Mouse (Mus musculus) cerebellum, adult 9-10 months (tissue): Measurements from ENCODE around the gene Wdr95.
A peak's percentile ranks its signal among the peaks of the same experiment; 100 is the strongest.

Experiments used
- DNase-seq: peaks from one replicate; pipeline ENCODE4 v3.0.0; 2022

The Wdr95 gene

GRCm38 (mm10) chr5:149635556-149635955 lies 107.1 kb downstream of the Wdr95 start:
- DNase-seq, result no peak

GRCm38 (mm10) chr5:149636075-149636920 lies 107.8 kb downstream of the Wdr95 start, which contains the start of gene Hsph1:
Gene Hsph1, minus strand, starts transcription at chr5:149636376.
- DNase-seq, result peak; percentile 99

DNA sequence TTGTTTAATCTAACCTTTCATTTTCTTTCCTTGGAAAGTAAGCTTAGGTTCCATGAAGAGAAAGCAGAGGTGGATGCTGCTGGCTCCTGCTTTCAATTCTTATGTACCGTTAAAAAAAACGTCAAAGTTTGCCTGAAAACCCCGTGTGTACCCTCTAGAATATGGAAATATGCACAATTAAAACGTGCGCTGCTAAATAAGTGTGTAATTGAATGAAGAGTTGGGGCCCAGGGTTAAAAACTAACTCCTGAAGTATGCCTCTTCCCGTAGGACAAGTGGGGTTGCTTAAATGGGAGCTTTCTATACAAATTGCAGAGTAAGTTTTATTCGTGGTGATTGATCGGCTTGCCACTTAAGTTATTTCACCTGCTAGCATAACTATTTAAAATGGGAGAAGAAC lies 108.8 kb downstream of the Wdr95 start:
- peak; percentile 41 for DNase-seq

DNA sequence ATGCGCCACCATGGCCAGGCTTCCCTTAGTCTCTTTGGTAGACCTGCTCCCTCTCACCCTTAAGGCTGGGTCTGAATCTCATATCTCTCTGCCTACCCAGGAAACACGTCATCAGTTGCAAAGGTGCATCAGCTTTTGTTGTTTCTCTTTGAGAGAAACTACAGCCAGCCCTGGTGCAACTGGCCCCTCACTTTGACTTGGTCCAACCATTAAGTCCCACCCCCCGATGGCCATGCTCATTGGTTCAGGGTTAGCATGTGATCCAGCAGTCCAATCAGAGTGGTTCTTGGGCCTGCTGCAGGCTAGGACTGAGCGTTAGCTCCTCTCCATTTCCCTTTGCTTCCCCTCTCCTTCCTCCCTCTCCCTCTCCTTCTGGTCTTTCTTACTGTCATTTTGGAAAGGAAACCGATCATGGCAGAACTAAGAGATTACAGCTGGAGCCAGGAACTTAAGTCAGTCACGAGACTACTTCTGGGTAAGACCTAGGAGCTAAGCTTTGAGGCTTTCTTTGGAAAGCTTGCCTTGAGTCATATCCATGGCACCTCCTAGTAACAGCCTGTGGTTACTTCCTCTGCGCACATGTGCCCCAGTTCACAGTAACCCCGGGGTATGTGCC lies 112.9 kb downstream of the Wdr95 start:
- no peak for DNase-seq

GRCm38 (mm10) chr5:149642366-149642765 lies 113.9 kb downstream of the Wdr95 start:
- DNase-seq, result no peak

- no peak for DNase-seq
Observed at GRCm38 (mm10) chr5:149642783-149643509, 114.5 kb downstream of the Wdr95 start.

DNA sequence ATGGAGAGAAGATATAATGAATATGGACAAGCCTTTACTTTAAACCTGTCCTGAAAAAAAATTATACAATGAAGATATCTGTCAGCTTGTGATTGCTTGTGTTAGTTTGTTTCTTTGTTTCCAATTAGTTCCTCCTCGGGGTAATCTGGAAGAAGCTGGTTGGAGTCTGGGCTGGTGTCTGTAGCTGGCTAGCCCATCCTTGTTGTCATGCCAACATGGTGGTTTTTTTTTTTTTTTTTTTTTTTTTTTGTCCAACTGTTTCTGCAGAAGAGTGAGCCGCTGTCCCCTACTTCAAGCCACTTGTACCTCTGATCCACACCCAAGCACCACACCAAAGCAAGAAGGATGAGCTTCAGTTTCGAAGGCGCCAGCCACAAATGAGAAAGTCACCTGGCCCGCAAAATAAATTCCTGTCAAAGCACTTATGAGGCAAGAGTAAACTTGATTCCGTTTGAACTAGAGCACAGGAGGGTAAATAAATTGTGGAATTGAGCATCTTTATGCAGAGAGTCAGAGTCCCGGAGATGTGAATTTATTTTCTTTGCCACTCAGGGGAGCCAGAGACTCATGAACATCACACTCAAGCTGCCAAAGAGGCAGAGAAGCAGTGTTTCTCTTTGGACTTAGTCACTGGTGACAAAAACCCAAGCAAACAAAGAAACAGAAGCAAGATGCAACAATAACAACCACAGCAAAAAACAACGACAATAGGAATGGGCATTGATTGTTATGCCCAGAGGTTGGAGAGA lies 119.1 kb downstream of the Wdr95 start:
- DNase-seq, result no peak

DNA sequence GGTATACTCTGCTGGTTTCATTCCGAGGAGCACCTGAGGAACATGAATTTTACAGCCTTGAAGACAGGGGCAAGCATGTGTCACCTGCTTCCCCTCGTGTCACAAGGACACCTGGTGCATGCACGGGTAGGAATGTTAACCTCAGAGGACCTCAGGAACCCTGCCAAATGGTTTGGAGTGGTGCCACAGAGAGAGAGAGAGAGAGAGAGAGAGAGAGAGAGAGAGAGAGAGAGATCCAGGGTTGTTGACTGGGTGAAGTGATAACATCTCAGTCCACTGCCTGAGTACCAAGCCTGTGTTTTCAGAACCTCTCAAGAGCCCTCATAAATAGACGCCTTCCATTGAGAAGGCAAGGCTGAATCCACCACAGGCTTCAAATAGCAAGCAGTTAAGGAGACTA lies 119.7 kb downstream of the Wdr95 start:
- no peak for DNase-seq

GRCm38 (mm10) chr5:149648895-149649406 lies 120.5 kb downstream of the Wdr95 start:
- no peak for DNase-seq

- no peak for DNase-seq
Observed at GRCm38 (mm10) chr5:149649499-149650178, 121.2 kb downstream of the Wdr95 start.

DNA sequence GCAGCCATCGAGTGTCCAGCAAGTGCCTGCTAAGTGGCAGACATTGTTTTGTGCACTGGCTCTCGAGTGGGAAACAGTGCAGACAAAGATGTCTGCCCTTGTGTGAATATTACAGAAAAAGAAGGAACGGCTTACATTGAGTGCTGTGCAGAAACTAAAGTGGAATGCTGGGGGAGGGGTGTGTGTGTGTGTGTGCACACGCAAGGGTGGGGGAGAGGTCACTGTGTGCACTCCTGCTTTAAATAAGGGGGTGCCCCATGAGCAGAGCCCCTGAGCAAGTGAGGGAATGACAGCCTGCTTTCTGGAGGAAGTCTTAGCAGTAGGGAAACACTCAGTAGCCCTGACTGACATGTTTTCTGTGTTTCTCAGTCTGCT lies 121.7 kb downstream of the Wdr95 start:
- DNase-seq, result no peak

DNA sequence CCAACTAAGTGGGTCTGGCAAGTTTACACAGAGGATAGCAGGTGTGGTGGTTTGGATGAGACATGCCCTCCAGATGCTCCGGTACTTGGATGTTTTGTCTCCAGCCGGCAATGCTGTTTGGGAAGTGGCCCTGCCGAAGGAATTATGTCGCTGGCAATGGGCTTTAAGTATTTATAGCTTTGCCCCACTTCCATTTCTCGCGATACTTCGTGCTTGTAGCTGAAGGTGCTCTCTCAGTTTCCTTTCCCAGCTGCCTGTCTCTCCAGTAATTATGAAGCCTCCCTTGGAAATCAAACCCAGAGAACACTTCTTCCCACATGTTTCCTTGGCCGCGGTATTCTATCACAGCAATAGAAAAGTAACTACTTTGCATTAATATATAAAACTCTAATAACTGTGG lies 127.2 kb downstream of the Wdr95 start:
- DNase-seq, result no peak

DNA sequence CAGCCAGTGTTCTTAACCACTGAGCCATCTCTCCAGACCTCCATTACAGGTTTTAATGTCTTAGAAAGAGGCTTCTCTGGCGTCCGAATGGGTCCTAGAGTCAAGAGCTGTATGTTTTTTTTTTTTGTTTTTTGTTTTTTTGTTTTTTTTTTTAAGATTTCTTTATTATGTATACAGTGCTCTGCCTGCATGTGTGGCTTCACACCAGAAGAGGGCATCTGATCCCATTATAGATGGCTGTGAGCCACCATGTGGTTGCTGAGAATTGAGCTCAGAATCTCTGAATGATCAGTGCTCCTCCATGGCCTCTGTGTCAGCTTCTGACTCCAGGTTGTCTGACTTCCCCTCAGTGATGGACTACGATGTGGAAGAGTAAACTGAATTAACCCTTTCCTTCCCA lies 129.5 kb downstream of the Wdr95 start:
- DNase-seq, result no peak

- DNase-seq, result no peak
Observed at GRCm38 (mm10) chr5:149658741-149659413, 130.4 kb downstream of the Wdr95 start.

DNA sequence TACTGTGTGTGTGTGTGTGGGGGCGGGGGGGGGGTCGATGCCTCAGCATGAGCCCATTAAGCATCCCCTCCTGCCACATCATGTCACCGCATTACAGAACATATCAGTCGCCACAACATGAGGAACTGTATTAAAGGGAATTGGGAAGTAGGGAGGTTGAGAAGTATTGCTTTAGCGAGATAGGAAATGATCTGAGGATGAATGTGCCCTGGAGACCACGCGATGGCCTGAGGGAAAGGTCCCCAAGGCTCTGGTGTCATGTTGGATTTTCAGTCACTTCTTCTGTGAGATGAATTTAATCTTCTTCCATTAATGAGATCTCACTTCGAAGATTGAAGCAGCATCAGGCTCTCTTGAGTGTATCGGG lies 130.9 kb downstream of the Wdr95 start:
- no peak for DNase-seq

GRCm38 (mm10) chr5:149661428-149661827 lies 132.9 kb downstream of the Wdr95 start:
- no peak for DNase-seq
